Comparison of ENCODE assay signal across 8 mouse cellular contexts in the genomic region with DNA sequence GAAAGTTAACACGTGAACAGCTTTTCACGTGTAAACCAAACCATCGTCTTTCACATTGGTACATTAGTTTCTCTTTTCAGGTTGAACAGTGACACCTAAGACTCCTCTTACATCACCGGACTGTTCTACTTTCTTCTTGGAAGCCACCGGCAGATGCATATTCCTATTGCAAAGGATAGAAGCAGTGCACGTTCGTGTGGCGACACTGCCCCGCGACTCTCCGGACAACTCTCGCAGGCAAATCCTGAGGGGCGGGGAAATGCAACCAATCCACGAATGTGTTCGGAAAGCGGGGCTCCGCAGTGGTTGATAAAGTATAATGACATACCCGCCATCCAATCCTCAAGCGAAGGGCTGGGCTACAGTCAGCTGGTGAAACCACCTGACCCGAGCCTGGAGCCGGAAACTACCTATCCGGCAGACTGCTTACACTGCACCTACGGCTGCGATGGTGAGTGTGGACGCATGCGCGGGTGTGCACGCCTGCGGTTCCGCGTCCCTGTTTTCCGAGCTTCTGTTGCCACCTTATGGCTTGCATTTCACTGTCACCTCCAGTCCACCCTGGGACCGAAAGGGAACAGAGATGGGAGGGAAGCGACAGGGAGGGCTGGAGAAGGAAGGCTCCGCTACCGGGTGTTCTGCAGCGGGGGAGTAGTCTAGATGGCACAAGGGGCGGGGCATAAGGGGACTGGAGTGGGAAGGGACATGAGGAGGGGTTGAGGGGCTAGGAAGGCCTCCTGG. TPM values are rescaled to one million over a fixed set of nuclear protein-coding genes. Genes with fewer than 3 reads are reported as not detected.
DNase-seq lines count a peak whose midpoint lies in the region; ATAC-seq and TF ChIP-seq lines count a peak whose summit lies in the region.

TSS of gene Lamtor4 (plus strand) at position 130 of the 741 bp plus-strand sequence.

- peak within 1 kb of the TSS; percentile 78 for H3K27ac ChIP-seq in MEL (ENCODE audit: control insufficient read depth, low read depth, low read length)
- peak within 1 kb of the TSS; percentile 77 for H3K27ac ChIP-seq in cerebellum, adult 2 months (ENCODE audit: insufficient read depth, low read length)
- peak within 1 kb of the TSS; percentile 88 for H3K27ac ChIP-seq in forebrain, postnatal 0 days (ENCODE audit: low read depth, low read length)
- peak within 1 kb of the TSS; percentile 77 for H3K27ac ChIP-seq in lung, embryonic 15.5 days

- WGBS in cerebellum, adult 2 months = under 1% methylated on average over 38 of the region's 38 CpGs
- under 1% methylated on average over 38 of the region's 38 CpGs for WGBS in forebrain, postnatal 0 days
- WGBS in lung, embryonic 15.5 days = under 1% methylated on average over 38 of the region's 38 CpGs

- peak; percentile 98 for DNase-seq in MEL (ENCODE audit: low read depth, low spot score)
- peak; percentile 95 to 99 for DNase-seq in cerebellum, adult 2 months
- peak; percentile 96 for DNase-seq in forebrain, postnatal 0 days
- DNase-seq in heart, postnatal 4 days = peak; percentile 94
- peak; percentile 97 for DNase-seq in layer of hippocampus, adult 8-10 months (ENCODE audit: low spot score in 2 of 2)
- DNase-seq in ovary, adult 18-20 months (ENCODE audit: low spot score) = peak; percentile 93
- peak; percentile 95 for DNase-seq in thymus, postnatal 0 days (ENCODE audit: low spot score)

- peaks cover 3 to 48% of the 10 kb centered on the region in 2 experiments; a peak in 3 of 4 replicates for H3K36me3 ChIP-seq in MEL (ENCODE audit: control insufficient read depth in 1 of 2, insufficient read depth in 2 of 2, low read length in 2 of 2)
- H3K36me3 ChIP-seq in forebrain, postnatal 0 days (ENCODE audit: insufficient read depth) = peaks cover 22% of the 10 kb centered on the region
- H3K36me3 ChIP-seq in lung, embryonic 15.5 days = peaks cover 23% of the 10 kb centered on the region

- no peaks in the 10 kb centered on the region; a peak in 1 of 4 replicates for H3K27me3 ChIP-seq in MEL (ENCODE audit: control insufficient read depth in 1 of 2, insufficient read depth in 2 of 2, low read length in 2 of 2)
- H3K27me3 ChIP-seq in cerebellum, adult 2 months (ENCODE audit: control insufficient read depth, insufficient read depth, low read length) = no peaks in the 10 kb centered on the region
- no peaks in the 10 kb centered on the region for H3K27me3 ChIP-seq in forebrain, postnatal 0 days (ENCODE audit: insufficient read depth, low read length)
- H3K27me3 ChIP-seq in lung, embryonic 15.5 days = no peaks in the 10 kb centered on the region

- no peaks in the 10 kb centered on the region for H3K9me3 ChIP-seq in MEL (replicated peaks; ENCODE audit: insufficient read depth, low read length)
- H3K9me3 ChIP-seq in forebrain, postnatal 0 days (ENCODE audit: low read length) = no peaks in the 10 kb centered on the region
- H3K9me3 ChIP-seq in lung, embryonic 15.5 days = no peaks in the 10 kb centered on the region

- 0 out of 4 replicates have a peak, but pooled peaks of 1 of the 2 experiments have one; percentile 13 for TF ChIP-seq EP300 in MEL (IDR thresholded peaks at IDR 0.05; ENCODE audit: low read depth in 1 of 2, low read length in 2 of 2)

- TF ChIP-seq POLR2A in MEL (IDR thresholded peaks at IDR 0.05; ENCODE audit: control insufficient read depth in 1 of 2, insufficient read depth in 1 of 2, low read depth in 1 of 2, low read length in 2 of 2, poor library complexity in 1 of 2) = peak; percentile 68 to 94
- peak; percentile 94 for TF ChIP-seq POLR2A in cerebellum, adult 2 months (IDR thresholded peaks at IDR 0.05; ENCODE audit: borderline replicate concordance, insufficient read depth, low read length)

- H3K4me1 ChIP-seq in MEL (ENCODE audit: control insufficient read depth in 1 of 2, insufficient read depth in 2 of 2, low read length in 2 of 2) = peaks cover 12 to 49% of the 10 kb centered on the region in 2 experiments
- no peaks in the 10 kb centered on the region; the same call in 1 of the 2 replicates for H3K4me1 ChIP-seq in cerebellum, adult 2 months (ENCODE audit: control insufficient read depth, insufficient read depth, low read length)
- peaks cover 5% of the 10 kb centered on the region for H3K4me1 ChIP-seq in forebrain, postnatal 0 days (ENCODE audit: insufficient read depth)
- peaks cover 10% of the 10 kb centered on the region for H3K4me1 ChIP-seq in lung, embryonic 15.5 days

- H3K4me2 ChIP-seq in forebrain, postnatal 0 days (ENCODE audit: low read depth) = peak within 1 kb of the TSS; percentile 75
- peak within 1 kb of the TSS; percentile 70 for H3K4me2 ChIP-seq in lung, embryonic 15.5 days

- H3K4me3 ChIP-seq in MEL (ENCODE audit: control insufficient read depth in 1 of 2, insufficient read depth in 1 of 2, low read depth in 2 of 2, low read length in 2 of 2) = peak within 1 kb of the TSS; percentile 68 to 84
- H3K4me3 ChIP-seq in cerebellum, adult 2 months (replicated peaks; ENCODE audit: insufficient read depth, low read depth, low read length) = peak within 1 kb of the TSS; percentile 91
- H3K4me3 ChIP-seq in forebrain, postnatal 0 days (ENCODE audit: low read depth, low read length) = peak within 1 kb of the TSS; percentile 69
- peak within 1 kb of the TSS; percentile 76 for H3K4me3 ChIP-seq in lung, embryonic 15.5 days

- no peak for TF ChIP-seq CTCF in MEL (IDR thresholded peaks at IDR 0.05 in 2 of 3, conservative IDR thresholded peaks at IDR 0.05 in 1 of 3; ENCODE audit: control insufficient read depth in 1 of 3, insufficient read depth in 1 of 3, low read depth in 2 of 3, low read length in 3 of 3, poor library complexity in 1 of 3, severe bottlenecking in 1 of 3)
- peak; percentile 38; the same call in 1 of the 2 replicates for TF ChIP-seq CTCF in cerebellum, adult 2 months (IDR thresholded peaks at IDR 0.05; ENCODE audit: borderline replicate concordance, insufficient read depth, low read depth, low read length)
- TF ChIP-seq CTCF in forebrain, postnatal 0 days (IDR thresholded peaks at IDR 0.05; ENCODE audit: low read depth) = peak; percentile 51

- H3K9ac ChIP-seq in MEL (ENCODE audit: control insufficient read depth, low read depth, low read length, poor library complexity, severe bottlenecking) = peak within 1 kb of the TSS; percentile 80
- peak within 1 kb of the TSS; percentile 80 for H3K9ac ChIP-seq in forebrain, postnatal 0 days
- peak within 1 kb of the TSS; percentile 61 for H3K9ac ChIP-seq in lung, embryonic 15.5 days

- ATAC-seq in forebrain, postnatal 0 days = peak; percentile 100
- peak; percentile 99 for ATAC-seq in lung, embryonic 15.5 days (ENCODE audit: borderline replicate concordance, extremely low read depth, low FRiP score, low TSS enrichment)

- TF ChIP-seq RAD21 in MEL (IDR thresholded peaks at IDR 0.05; ENCODE audit: low read depth, low read length) = peak; percentile 7; the same call in 1 of the 2 replicates

- H3K79me2 ChIP-seq in MEL (ENCODE audit: control insufficient read depth, insufficient read depth, low read length, poor library complexity) = peaks cover 13% of the 10 kb centered on the region

TF ChIP-seq in MEL, 35 proteins besides CTCF, POLR2A, EP300 and RAD21 (continues in another document):
- TF ChIP-seq TBP (IDR thresholded peaks at IDR 0.05; ENCODE audit: low read depth, low read length) (peak; percentile 91), NELFE (IDR thresholded peaks at IDR 0.05; ENCODE audit: low read depth, low read length) (peak; percentile 90), NRF1 (IDR thresholded peaks at IDR 0.05; ENCODE audit: insufficient read depth, low read depth, low read length, poor library complexity, severe bottlenecking) (peak; percentile 87), SMC3 (IDR thresholded peaks at IDR 0.05; ENCODE audit: low read depth, low read length) (peak; percentile 28; the same call in 1 of the 2 replicates), MAX (IDR thresholded peaks at IDR 0.05; ENCODE audit: low read length) (peak; percentile 88), ZMIZ1 (IDR thresholded peaks at IDR 0.05; ENCODE audit: low read depth, low read length) (peak; percentile 94), E2F4 (IDR thresholded peaks at IDR 0.05; ENCODE audit: borderline replicate concordance, low read depth, low read length) (no peak), GATA1 (IDR thresholded peaks at IDR 0.05; ENCODE audit: low read depth, low read length) (peak; percentile 25; the same call in 1 of the 2 replicates), ZC3H11A (IDR thresholded peaks at IDR 0.05; ENCODE audit: low read depth, low read length) (no peak), ELF1 (IDR thresholded peaks at IDR 0.05; ENCODE audit: low read depth, low read length) (peak; percentile 88), MEF2A (IDR thresholded peaks at IDR 0.05; ENCODE audit: extremely low read depth, insufficient replicate concordance, low read depth, low read length, poor library complexity, severe bottlenecking) (no peak), POLR2AphosphoS5 (IDR thresholded peaks at IDR 0.05; ENCODE audit: borderline replicate concordance, low read depth, low read length) (no peak), TCF12 (IDR thresholded peaks at IDR 0.05; ENCODE audit: low read depth, low read length) (peak; percentile 55), KAT2A (conservative IDR thresholded peaks at IDR 0.05; ENCODE audit: low read depth, low read length) (no peak; the same call in 1 of the 2 replicates), MXI1 (IDR thresholded peaks at IDR 0.05; ENCODE audit: low read depth, low read length) (peak; percentile 94), ZKSCAN1 (IDR thresholded peaks at IDR 0.05; ENCODE audit: low read depth, low read length) (no peak), CHD1 (IDR thresholded peaks at IDR 0.05; ENCODE audit: low read depth, low read length) (peak; percentile 10; the same call in 1 of the 2 replicates), JUND (IDR thresholded peaks at IDR 0.05; ENCODE audit: low read depth, low read length) (no peak), SIN3A (IDR thresholded peaks at IDR 0.05; ENCODE audit: low read length) (peak; percentile 87), TAL1 (IDR thresholded peaks at IDR 0.05; ENCODE audit: low read length) (no peak), MAZ (IDR thresholded peaks at IDR 0.05; ENCODE audit: low read depth, low read length) (peak; percentile 16; the same call in 1 of the 2 replicates)

RNA-seq across cellular contexts. Expression of gene Lamtor4, which starts in this region (rescaled TPM):
- 45.7 and 51.5 TPM in 2 replicates for total RNA-seq in MEL (2012; rRNA removed)
- polyA plus RNA-seq in MEL (2012; ENCODE audit: insufficient read depth in 1 of 2, insufficient read length in 2 of 2, low read depth in 1 of 2, low replicate concordance in 2 of 2, missing spikeins in 1 of 2) = 10 to 100 TPM in 1 of 2 experiments, not detected in 1; 59.0 TPM
- polyA plus RNA-seq in cerebellum, adult 2 months (2012; rRNA removed) = 168 and 176 TPM in 2 replicates
- total RNA-seq in forebrain, postnatal 0 days (2014; rRNA removed) = 57.2 and 91.8 TPM in 2 replicates
- polyA plus RNA-seq in forebrain, postnatal 0 days (2015; fragmentation: Nextera tagmentation; extraction: Ambion mirVana) = 90.9 and 112 TPM in 2 replicates
- 10 to 100 TPM; 59.2 to 66.4 TPM for total RNA-seq in heart, postnatal 4 days (2021)
- total RNA-seq in layer of hippocampus, adult 8-10 months (2022) = 10 to 100 TPM; 51.6 to 61.3 (median 58.0) TPM
- polyA plus RNA-seq in lung, embryonic 15.5 days (2015; fragmentation: Nextera tagmentation; extraction: Ambion mirVana) = 58.1 and 58.6 TPM in 2 replicates
- polyA plus RNA-seq in thymus, postnatal 0 days (2015; fragmentation: Nextera tagmentation; extraction: Ambion mirVana) = 83.9 and 88.4 TPM in 2 replicates

Comparison
In these comparisons a context has a peak if more than half of its experiments do, and no peak if none do; other contexts are left out.
1. Peak in every context shown above with its lines: DNase-seq, ATAC-seq, H3K4me3 ChIP-seq and H3K27ac ChIP-seq.
2. CTCF ChIP-seq: peak in cerebellum, adult 2 months (single experiment) and forebrain, postnatal 0 days (single experiment); none in MEL (0 of 3).